Comparison of ENCODE assay signal across 12 mouse cellular contexts in genomic region chr13:93861211-93861610, GRCm38 (mm10).
"Had no signal": no experiment of that assay in that cellular context is flagged by ENCODE, and none has a peak within 500 bp of the region (broad histone marks: within the 10 kb centered on the region; RNA-seq: fewer than 3 reads in every experiment).

No protein-coding gene starts in this region.

- H3K36me3 ChIP-seq: limb, embryonic 12.5 days; midbrain, embryonic 13.5 days; stomach, embryonic 15.5 days had no signal

- H3K4me3 ChIP-seq: limb, embryonic 12.5 days; midbrain, embryonic 13.5 days; stomach, embryonic 15.5 days had no signal

- H3K9ac ChIP-seq: limb, embryonic 12.5 days; midbrain, embryonic 13.5 days; stomach, embryonic 15.5 days had no signal

- H3K4me1 ChIP-seq: stomach, embryonic 15.5 days had no signal

- ATAC-seq: intestine, postnatal 0 days; lung, postnatal 0 days; midbrain, embryonic 13.5 days had no signal

- H3K27me3 ChIP-seq: limb, embryonic 12.5 days; midbrain, embryonic 13.5 days; stomach, embryonic 15.5 days had no signal

- H3K27ac ChIP-seq: limb, embryonic 12.5 days; midbrain, embryonic 13.5 days; stomach, embryonic 15.5 days had no signal

- H3K4me2 ChIP-seq: limb, embryonic 12.5 days; midbrain, embryonic 13.5 days; stomach, embryonic 15.5 days had no signal

- H3K9me3 ChIP-seq: limb, embryonic 12.5 days; midbrain, embryonic 13.5 days; stomach, embryonic 15.5 days had no signal

- DNase-seq: kidney, adult 8-10 months; kidney, postnatal 36 days; layer of hippocampus, adult 9-11 months; layer of hippocampus, postnatal 36 days; lung, adult 2 months; lung, postnatal 4 days; right cerebral cortex, postnatal 14 days had no signal
